Mouse (Mus musculus): ENCODE data around the gene Fam170b. TPM values are rescaled to one million over a fixed set of nuclear protein-coding genes. Genes with fewer than 3 reads are reported as not detected.

Gene Fam170b
- polyA plus RNA-seq, 1 experiment from 2014 or later: 0.08 TPM

GRCm38 (mm10) chr14:32814961-32815360 lies 18.8 kb upstream of the Fam170b start:
- no peak for ATAC-seq

GRCm38 (mm10) chr14:32816533-32816932 lies 17.2 kb upstream of the Fam170b start:
- TF ChIP-seq EP300 (IDR thresholded peaks at IDR 0.05) (no peak), CTCF (IDR thresholded peaks at IDR 0.05) (peak; percentile 30; the same call in 1 of the 2 replicates)
- no peak overlapping the region for H3K27ac ChIP-seq (ENCODE audit: low read length)

More at GRCm38 (mm10) chr14:32814961-32815360, 18.8 kb upstream of the Fam170b start:
- no peak for DNase-seq (ENCODE audit: low spot score)
- no peaks in the 10 kb centered on the region for H3K27me3 ChIP-seq (replicated peaks; ENCODE audit: insufficient read depth, low read length)
- TF ChIP-seq EP300 (IDR thresholded peaks at IDR 0.05) (no peak), CTCF (IDR thresholded peaks at IDR 0.05) (no peak)
- 48% methylated on average over 4 of the region's 4 CpGs for WGBS
- H3K27ac ChIP-seq (ENCODE audit: low read length): no peak overlapping the region
- no peak overlapping the region for H3K9ac ChIP-seq (replicated peaks; ENCODE audit: low read depth)
- no peak overlapping the region for H3K4me2 ChIP-seq (replicated peaks; ENCODE audit: low read depth, low read length)
- no peak overlapping the region for H3K4me3 ChIP-seq (ENCODE audit: low read depth, low read length)
- H3K9me3 ChIP-seq (ENCODE audit: low read length): no peaks in the 10 kb centered on the region
- no peaks in the 10 kb centered on the region for H3K36me3 ChIP-seq (ENCODE audit: insufficient read depth, low read length)
- H3K4me1 ChIP-seq (ENCODE audit: insufficient read depth, low read depth, low read length): no peaks in the 10 kb centered on the region

GRCm38 (mm10) chr14:32817258-32817657 lies 16.5 kb upstream of the Fam170b start:
- TF ChIP-seq CTCF (IDR thresholded peaks at IDR 0.05): peak; percentile 18; the same call in 1 of the 2 replicates
- no peak; the same call in 1 of the 2 replicates for TF ChIP-seq EP300 (IDR thresholded peaks at IDR 0.05)

More at GRCm38 (mm10) chr14:32816533-32816932, 17.2 kb upstream of the Fam170b start:
- no peak for DNase-seq (ENCODE audit: low spot score)
- no peak overlapping the region for H3K9ac ChIP-seq (replicated peaks; ENCODE audit: low read depth)
- 59% methylated on average over 4 of the region's 4 CpGs for WGBS
- no peak overlapping the region for H3K4me2 ChIP-seq (replicated peaks; ENCODE audit: low read depth, low read length)
- ATAC-seq: no peak
- no peaks in the 10 kb centered on the region for H3K27me3 ChIP-seq (replicated peaks; ENCODE audit: insufficient read depth, low read length)
- no peak overlapping the region for H3K4me3 ChIP-seq (ENCODE audit: low read depth, low read length)
- no peaks in the 10 kb centered on the region for H3K9me3 ChIP-seq (ENCODE audit: low read length)
- no peaks in the 10 kb centered on the region for H3K36me3 ChIP-seq (ENCODE audit: insufficient read depth, low read length)
- H3K4me1 ChIP-seq (ENCODE audit: insufficient read depth, low read depth, low read length): no peaks in the 10 kb centered on the region

DNA sequence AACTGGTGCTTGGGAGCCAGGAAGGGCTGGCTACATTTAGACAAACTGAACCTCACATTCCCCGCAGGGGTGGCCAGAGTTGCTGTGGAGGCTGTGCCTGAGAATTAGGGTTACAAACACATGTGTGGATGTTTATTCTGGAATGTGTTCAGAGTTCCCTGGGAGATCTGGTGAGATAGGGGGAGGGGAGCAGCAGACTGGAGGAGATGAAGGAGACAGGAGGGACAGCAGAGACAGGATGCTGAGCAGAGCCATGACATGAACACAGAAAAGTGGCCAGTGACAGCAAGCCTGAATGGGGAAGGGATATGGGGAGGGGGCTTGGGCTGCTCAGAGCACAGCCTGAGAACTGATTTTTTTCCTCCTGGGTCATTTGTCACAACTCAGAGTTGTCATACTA lies 14.5 kb upstream of the Fam170b start:
- no peak overlapping the region for H3K4me3 ChIP-seq (ENCODE audit: low read depth, low read length)
- WGBS: 30% methylated on average over 1 of the region's 1 CpGs
- ATAC-seq: no peak

More at GRCm38 (mm10) chr14:32817258-32817657, 16.5 kb upstream of the Fam170b start:
- Histone ChIP-seq H3K27ac (ENCODE audit: low read length) (no peak overlapping the region), H3K9me3 (ENCODE audit: low read length) (no peaks in the 10 kb centered on the region), H3K27me3 (replicated peaks; ENCODE audit: insufficient read depth, low read length) (no peaks in the 10 kb centered on the region), H3K4me2 (replicated peaks; ENCODE audit: low read depth, low read length) (no peak overlapping the region), H3K36me3 (ENCODE audit: insufficient read depth, low read length) (no peaks in the 10 kb centered on the region), H3K9ac (replicated peaks; ENCODE audit: low read depth) (no peak overlapping the region), H3K4me1 (ENCODE audit: insufficient read depth, low read depth, low read length) (no peaks in the 10 kb centered on the region), H3K4me3 (ENCODE audit: low read depth, low read length) (no peak overlapping the region)
- DNase-seq (ENCODE audit: low spot score) (peak; percentile 81), ATAC-seq (peak; percentile 82)
- WGBS: 53% methylated on average over 7 of the region's 7 CpGs

GRCm38 (mm10) chr14:32822812-32823211 lies 10.9 kb upstream of the Fam170b start:
- Histone ChIP-seq H3K4me1 (ENCODE audit: insufficient read depth, low read depth, low read length) (peaks cover 4% of the 10 kb centered on the region; the same call in 1 of the 2 replicates), H3K36me3 (ENCODE audit: insufficient read depth, low read length) (no peaks in the 10 kb centered on the region), H3K4me2 (replicated peaks; ENCODE audit: low read depth, low read length) (no peak overlapping the region), H3K9me3 (ENCODE audit: low read length) (no peaks in the 10 kb centered on the region), H3K27ac (ENCODE audit: low read length) (no peak overlapping the region), H3K27me3 (replicated peaks; ENCODE audit: insufficient read depth, low read length) (no peaks in the 10 kb centered on the region), H3K9ac (replicated peaks; ENCODE audit: low read depth) (no peak overlapping the region), H3K4me3 (ENCODE audit: low read depth, low read length) (no peak overlapping the region)
- TF ChIP-seq CTCF (IDR thresholded peaks at IDR 0.05) (no peak), EP300 (IDR thresholded peaks at IDR 0.05) (no peak)
- WGBS: 69% methylated on average over 4 of the region's 4 CpGs
- ATAC-seq: no peak
- no peak for DNase-seq (ENCODE audit: low spot score)

More for the DNA sequence above, 14.5 kb upstream of the Fam170b start:
- Histone ChIP-seq H3K36me3 (ENCODE audit: insufficient read depth, low read length) (no peaks in the 10 kb centered on the region), H3K27me3 (replicated peaks; ENCODE audit: insufficient read depth, low read length) (no peaks in the 10 kb centered on the region), H3K4me1 (ENCODE audit: insufficient read depth, low read depth, low read length) (no peaks in the 10 kb centered on the region), H3K4me2 (replicated peaks; ENCODE audit: low read depth, low read length) (no peak overlapping the region), H3K9ac (replicated peaks; ENCODE audit: low read depth) (no peak overlapping the region), H3K27ac (ENCODE audit: low read length) (no peak overlapping the region), H3K9me3 (ENCODE audit: low read length) (no peaks in the 10 kb centered on the region)
- TF ChIP-seq CTCF (IDR thresholded peaks at IDR 0.05) (no peak), EP300 (IDR thresholded peaks at IDR 0.05) (no peak)
- no peak for DNase-seq (ENCODE audit: low spot score)

DNA sequence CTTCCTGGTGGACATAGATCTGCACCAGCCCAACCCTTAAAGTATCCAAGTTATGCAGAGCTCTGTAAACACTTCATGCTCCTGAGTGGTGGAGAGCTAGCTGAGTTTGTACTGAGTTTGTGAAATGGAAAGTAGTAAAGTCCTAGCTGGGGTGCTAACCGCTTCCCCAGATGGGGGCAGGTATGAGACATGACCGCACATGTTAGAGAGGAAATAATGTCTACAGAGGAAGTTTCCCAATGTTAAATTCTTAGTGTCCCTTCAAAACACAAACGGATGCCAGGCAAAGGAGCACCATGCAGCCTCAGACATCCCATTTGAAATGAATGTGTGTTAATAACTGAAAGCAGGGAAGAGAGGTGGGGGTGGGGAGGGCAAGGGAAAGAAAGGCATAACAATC lies 9.9 kb upstream of the Fam170b start:
- Histone ChIP-seq H3K4me1 (ENCODE audit: insufficient read depth, low read depth, low read length) (peaks cover 4% of the 10 kb centered on the region; the same call in 1 of the 2 replicates), H3K27ac (ENCODE audit: low read length) (peak overlapping the region; percentile 47; the same call in 1 of the 2 replicates)
- no peak for TF ChIP-seq EP300 (IDR thresholded peaks at IDR 0.05)
- TF ChIP-seq CTCF (IDR thresholded peaks at IDR 0.05): peak; percentile 16; the same call in 1 of the 2 replicates

More for the DNA sequence above, 9.9 kb upstream of the Fam170b start:
- Histone ChIP-seq H3K27me3 (replicated peaks; ENCODE audit: insufficient read depth, low read length) (no peaks in the 10 kb centered on the region), H3K9ac (replicated peaks; ENCODE audit: low read depth) (no peak overlapping the region), H3K4me3 (ENCODE audit: low read depth, low read length) (no peak overlapping the region), H3K36me3 (ENCODE audit: insufficient read depth, low read length) (no peaks in the 10 kb centered on the region), H3K4me2 (replicated peaks; ENCODE audit: low read depth, low read length) (no peak overlapping the region), H3K9me3 (ENCODE audit: low read length) (no peaks in the 10 kb centered on the region)
- no peak for ATAC-seq
- DNase-seq (ENCODE audit: low spot score): peak; percentile 52
- 30% methylated on average over 3 of the region's 3 CpGs for WGBS
